Mouse (Mus musculus) bone marrow macrophage, adult 2 months (primary cell): ENCODE data around the gene Fancc.

Source experiments
- CTCF ChIP-seq: IDR thresholded peaks from 2 replicates; pipeline ENCODE4 v1.5.1; 2012; ENCODE audit warnings: low read depth, mild to moderate bottlenecking, low read length, moderate library complexity
- POLR2A ChIP-seq: IDR thresholded peaks from 2 replicates; pipeline ENCODE4 v1.6.1; 2012; ENCODE audit warnings: mild to moderate bottlenecking, low read depth, low read length, borderline replicate concordance

GRCm38 (mm10) chr13:63244425-63244824, 252.7 kb downstream of the Fancc start:
- TF ChIP-seq CTCF (no peak), POLR2A (no peak)
